Mouse (Mus musculus) gastrocnemius, postnatal 4 days (tissue): Measurements from ENCODE around the gene Dync1i2. TPM values are rescaled to one million over a fixed set of nuclear protein-coding genes. Genes with fewer than 3 reads are reported as not detected.

Source experiments
- total RNA-seq, 2 experiments: library from RNA; stranded (reverse); gene quantifications; 2 replicates each; pipeline ENCODE4 v1.2.3; 2021

Dync1i2 gene
- total RNA-seq, 2 experiments from 2014 or later = 75.4 to 75.5 TPM

Other genes with a start within 250 kb of the Dync1i2 start
- 1 to 10 TPM; 7.9 TPM for gene Dcaf17, start 156.4 kb upstream of the Dync1i2 start, total RNA-seq
- gene Mettl8, start 156.1 kb upstream of the Dync1i2 start, total RNA-seq = 10 to 100 TPM in 1 of 2 experiments, 1 to 10 TPM in 1; 8.0 to 10.6 TPM
- gene Cybrd1, start 93.8 kb upstream of the Dync1i2 start, total RNA-seq = 1 to 10 TPM; 5.5 to 7.0 TPM
- gene Slc25a12, start 156.0 kb downstream of the Dync1i2 start, total RNA-seq = 100 to 1,000 TPM; 179 to 227 TPM
- 10 to 100 TPM; 27.2 to 32.3 TPM for gene Hat1, start 177.3 kb downstream of the Dync1i2 start, total RNA-seq
- gene Metap1d, start 241.6 kb downstream of the Dync1i2 start, total RNA-seq = 10 to 100 TPM; 25.1 to 28.4 TPM